Mouse (Mus musculus): Measurements from ENCODE around the gene Clmp. TPM values are rescaled to one million over a fixed set of nuclear protein-coding genes. Genes with fewer than 3 reads are reported as not detected.

The Clmp gene
- polyA plus RNA-seq, 1 experiment from 2014 or later, result 59.6 TPM

GRCm38 (mm10) chr9:40666190-40666803 is 19.5 kb upstream of the Clmp start:
- WGBS, result 71% methylated on average over 9 of the region's 9 CpGs
- Histone ChIP-seq H3K36me3 (no peaks in the 10 kb centered on the region), H3K27ac (no peak overlapping the region), H3K4me3 (no peak overlapping the region), H3K9me3 (replicated peaks) (no peaks in the 10 kb centered on the region), H3K4me2 (replicated peaks) (no peak overlapping the region), H3K4me1 (peaks cover 4% of the 10 kb centered on the region), H3K9ac (no peak overlapping the region), H3K27me3 (no peaks in the 10 kb centered on the region)
- ATAC-seq (ENCODE audit: low FRiP score), result no peak

GRCm38 (mm10) chr9:40670313-40670712 is 15.4 kb upstream of the Clmp start, which contains the start of gene Gm21915:
Gene Gm21915 (plus strand): TSS chr9:40670613.
- H3K36me3 ChIP-seq, result no peaks in the 10 kb centered on the region
- no peak for ATAC-seq (ENCODE audit: low FRiP score)
- no peak within 1 kb of the TSS for H3K9ac ChIP-seq
- peak within 1 kb of the TSS; percentile 68 for H3K27ac ChIP-seq
- H3K27me3 ChIP-seq, result no peaks in the 10 kb centered on the region
- 87% methylated on average over 3 of the region's 3 CpGs for WGBS
- no peak within 1 kb of the TSS for H3K4me2 ChIP-seq (replicated peaks)
- H3K9me3 ChIP-seq (replicated peaks), result no peaks in the 10 kb centered on the region
- no peak within 1 kb of the TSS for H3K4me3 ChIP-seq
- peaks cover 11% of the 10 kb centered on the region for H3K4me1 ChIP-seq

GRCm38 (mm10) chr9:40671323-40671930 is 14.3 kb upstream of the Clmp start:
- Histone ChIP-seq H3K4me3 (no peak overlapping the region), H3K4me1 (peaks cover 10% of the 10 kb centered on the region), H3K9ac (no peak overlapping the region), H3K27me3 (no peaks in the 10 kb centered on the region), H3K27ac (peak overlapping the region; percentile 68), H3K36me3 (no peaks in the 10 kb centered on the region), H3K9me3 (replicated peaks) (no peaks in the 10 kb centered on the region), H3K4me2 (replicated peaks) (no peak overlapping the region)
- WGBS, result 21% methylated on average over 4 of the region's 4 CpGs
- ATAC-seq (ENCODE audit: low FRiP score), result peak; percentile 69

- Histone ChIP-seq H3K9ac (no peak overlapping the region), H3K4me1 (peaks cover 9% of the 10 kb centered on the region), H3K27ac (peak overlapping the region; percentile 7; the same call in 1 of the 2 replicates), H3K4me2 (replicated peaks) (no peak overlapping the region), H3K9me3 (replicated peaks) (no peaks in the 10 kb centered on the region), H3K27me3 (no peaks in the 10 kb centered on the region), H3K36me3 (no peaks in the 10 kb centered on the region), H3K4me3 (no peak overlapping the region)
- ATAC-seq (ENCODE audit: low FRiP score), result no peak
- 74% methylated on average over 12 of the region's 12 CpGs for WGBS
These were observed 10.4 kb upstream of the Clmp start for GRCm38 (mm10) chr9:40675203-40675958.

GRCm38 (mm10) chr9:40678653-40679052 is 7.1 kb upstream of the Clmp start:
- WGBS, result 78% methylated on average over 4 of the region's 4 CpGs
- Histone ChIP-seq H3K27me3 (no peaks in the 10 kb centered on the region), H3K4me3 (no peak overlapping the region), H3K4me1 (no peaks in the 10 kb centered on the region; the same call in 1 of the 2 replicates), H3K9me3 (replicated peaks) (no peaks in the 10 kb centered on the region), H3K27ac (no peak overlapping the region), H3K9ac (no peak overlapping the region), H3K36me3 (no peaks in the 10 kb centered on the region), H3K4me2 (replicated peaks) (no peak overlapping the region)
- ATAC-seq (ENCODE audit: low FRiP score), result no peak

GRCm38 (mm10) chr9:40686421-40686899 is 698 bp downstream of the Clmp start:
- ATAC-seq (ENCODE audit: low FRiP score), result peak; percentile 69
- H3K27ac ChIP-seq, result peak overlapping the region; percentile 98
- no peaks in the 10 kb centered on the region for H3K36me3 ChIP-seq
- under 1% methylated on average over 23 of the region's 23 CpGs for WGBS
- peak overlapping the region; percentile 79 for H3K4me3 ChIP-seq
- peaks cover 24% of the 10 kb centered on the region for H3K4me1 ChIP-seq
- H3K9ac ChIP-seq, result peak overlapping the region; percentile 91
- H3K9me3 ChIP-seq (replicated peaks), result no peaks in the 10 kb centered on the region
- peak overlapping the region; percentile 90 for H3K4me2 ChIP-seq (replicated peaks)
- peaks cover 5% of the 10 kb centered on the region; the same call in 1 of the 2 replicates for H3K27me3 ChIP-seq

GRCm38 (mm10) chr9:40687053-40687452 is 1.3 kb downstream of the Clmp start:
- no peaks in the 10 kb centered on the region for H3K9me3 ChIP-seq (replicated peaks)
- H3K4me3 ChIP-seq, result peak overlapping the region; percentile 79
- no peaks in the 10 kb centered on the region for H3K36me3 ChIP-seq
- WGBS, result 34% methylated on average over 5 of the region's 5 CpGs
- H3K27ac ChIP-seq, result peak overlapping the region; percentile 98
- peak overlapping the region; percentile 90 for H3K4me2 ChIP-seq (replicated peaks)
- ATAC-seq (ENCODE audit: low FRiP score), result no peak
- H3K27me3 ChIP-seq, result peaks cover 5% of the 10 kb centered on the region; the same call in 1 of the 2 replicates
- peaks cover 24% of the 10 kb centered on the region for H3K4me1 ChIP-seq
- peak overlapping the region; percentile 91 for H3K9ac ChIP-seq

GRCm38 (mm10) chr9:40687553-40687952 is 1.8 kb downstream of the Clmp start:
- 48% methylated on average over 3 of the region's 3 CpGs for WGBS
- H3K4me3 ChIP-seq, result peak overlapping the region; percentile 79

GRCm38 (mm10) chr9:40690511-40690910 is 4.7 kb downstream of the Clmp start:
- Histone ChIP-seq H3K4me1 (peaks cover 49% of the 10 kb centered on the region), H3K36me3 (no peaks in the 10 kb centered on the region), H3K27me3 (peaks cover 3% of the 10 kb centered on the region; the same call in 1 of the 2 replicates), H3K4me3 (no peak overlapping the region), H3K9ac (no peak overlapping the region), H3K9me3 (replicated peaks) (no peaks in the 10 kb centered on the region), H3K4me2 (replicated peaks) (no peak overlapping the region), H3K27ac (no peak overlapping the region)
- no peak for ATAC-seq (ENCODE audit: low FRiP score)
- WGBS, result 90% methylated on average over 7 of the region's 7 CpGs

More at GRCm38 (mm10) chr9:40687553-40687952, 1.8 kb downstream of the Clmp start:
- no peak for ATAC-seq (ENCODE audit: low FRiP score)
- 0 out of 2 replicates have a peak overlapping the region, but pooled peaks have one; percentile 98 for H3K27ac ChIP-seq
- H3K4me1 ChIP-seq, result peaks cover 27% of the 10 kb centered on the region
- peak overlapping the region; percentile 91 for H3K9ac ChIP-seq
- H3K27me3 ChIP-seq, result peaks cover 5% of the 10 kb centered on the region; the same call in 1 of the 2 replicates
- peak overlapping the region; percentile 90 for H3K4me2 ChIP-seq (replicated peaks)
- no peaks in the 10 kb centered on the region for H3K9me3 ChIP-seq (replicated peaks)
- H3K36me3 ChIP-seq, result no peaks in the 10 kb centered on the region

- H3K27me3 ChIP-seq, result no peaks in the 10 kb centered on the region
- peaks cover 46% of the 10 kb centered on the region for H3K4me1 ChIP-seq
- H3K4me3 ChIP-seq, result no peak overlapping the region
- no peaks in the 10 kb centered on the region for H3K9me3 ChIP-seq (replicated peaks)
- H3K4me2 ChIP-seq (replicated peaks), result no peak overlapping the region
- 19% methylated on average over 3 of the region's 3 CpGs for WGBS
- H3K27ac ChIP-seq, result peak overlapping the region; percentile 79
- no peak overlapping the region for H3K9ac ChIP-seq
- H3K36me3 ChIP-seq, result peaks cover 11% of the 10 kb centered on the region; the same call in 1 of the 2 replicates
- ATAC-seq (ENCODE audit: low FRiP score), result no peak
These were observed 7.3 kb downstream of the Clmp start for GRCm38 (mm10) chr9:40693026-40693425.

- no peak overlapping the region for H3K4me2 ChIP-seq (replicated peaks)
- no peaks in the 10 kb centered on the region for H3K27me3 ChIP-seq
- no peak overlapping the region for H3K4me3 ChIP-seq
- peak overlapping the region; percentile 79 for H3K27ac ChIP-seq
- peak; percentile 79 for ATAC-seq (ENCODE audit: low FRiP score)
- 40% methylated on average over 5 of the region's 5 CpGs for WGBS
- no peak overlapping the region for H3K9ac ChIP-seq
- peaks cover 11% of the 10 kb centered on the region; the same call in 1 of the 2 replicates for H3K36me3 ChIP-seq
- peaks cover 42% of the 10 kb centered on the region for H3K4me1 ChIP-seq
- H3K9me3 ChIP-seq (replicated peaks), result no peaks in the 10 kb centered on the region
These were observed 8.0 kb downstream of the Clmp start for GRCm38 (mm10) chr9:40693768-40694167.

- 74% methylated on average over 12 of the region's 12 CpGs for WGBS
- no peaks in the 10 kb centered on the region for H3K27me3 ChIP-seq
- peaks cover 38% of the 10 kb centered on the region for H3K4me1 ChIP-seq
- H3K9me3 ChIP-seq (replicated peaks), result no peaks in the 10 kb centered on the region
- peak; percentile 29; the same call in 1 of the 2 replicates for ATAC-seq (ENCODE audit: low FRiP score)
- H3K27ac ChIP-seq, result peak overlapping the region; percentile 79
- no peak overlapping the region for H3K4me2 ChIP-seq (replicated peaks)
- H3K9ac ChIP-seq, result no peak overlapping the region
- H3K4me3 ChIP-seq, result no peak overlapping the region
- H3K36me3 ChIP-seq, result peaks cover 11% of the 10 kb centered on the region; the same call in 1 of the 2 replicates
These were observed 8.5 kb downstream of the Clmp start for GRCm38 (mm10) chr9:40694284-40694683.
